Mouse (Mus musculus): ENCODE measurements around the gene Elob.

Gene Elob

DNA sequence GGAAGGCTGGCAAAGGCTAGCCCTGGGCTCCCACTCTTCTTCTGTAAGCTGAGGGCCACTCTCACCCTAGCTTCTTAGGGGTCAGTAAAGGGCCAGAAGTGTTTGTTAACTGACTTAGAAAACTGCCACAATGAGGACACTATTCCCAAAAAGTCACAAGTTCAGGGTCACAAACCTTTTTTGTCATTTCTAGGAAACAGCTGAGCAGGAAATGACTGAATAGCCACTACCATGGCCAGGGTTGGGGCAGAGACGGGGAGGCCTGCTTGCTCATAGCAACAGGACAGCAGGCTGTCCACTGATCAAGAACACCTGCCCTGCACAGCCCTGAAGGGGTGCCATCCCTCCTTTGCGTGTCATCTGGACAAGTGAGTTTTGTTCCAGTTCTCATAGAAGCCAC lies 51.8 kb downstream of the Elob start:
- no peak for DNase-seq

DNA sequence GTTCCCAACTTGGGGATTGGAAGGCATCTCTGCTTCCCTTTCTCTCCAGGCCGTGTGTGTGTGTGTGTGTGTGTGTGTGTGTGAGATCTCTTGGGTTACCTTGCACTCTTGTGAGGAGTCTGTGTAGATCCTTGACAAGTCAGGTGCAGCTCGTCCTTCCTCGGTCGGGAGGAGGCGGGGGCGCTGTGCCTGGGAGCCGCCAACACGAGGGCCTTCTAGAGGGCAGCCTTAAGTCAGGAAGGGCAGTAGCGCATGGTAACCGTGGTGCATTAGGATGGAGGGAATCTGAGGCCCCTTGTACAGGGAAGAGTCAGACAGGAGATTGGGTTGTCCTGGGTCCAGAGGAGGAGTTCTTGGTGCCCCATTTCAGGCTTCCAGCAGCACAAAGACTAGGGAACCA lies 52.7 kb downstream of the Elob start:
- no peak for DNase-seq
